Mouse (Mus musculus) kidney, embryonic 16.5 days (tissue): ENCODE data around the gene Hoxb13. TPM values are rescaled to one million over a fixed set of nuclear protein-coding genes. Genes with fewer than 3 reads are reported as not detected.

Experiments
- ATAC-seq: fragments of 200-750 bp; cut with Nextera tagmentation; 2 replicates; pipeline ENCODE4 v1.8.0; 2017; ENCODE audit warnings: moderate TSS enrichment; ENCODE audit not compliant: low FRiP score, low TSS enrichment
- H3K27ac ChIP-seq: fragments of 300-500 bp; sonication (generic); 2 replicates; pipeline ENCODE4 v1.5.1; 2014; ENCODE audit warnings: low read length
- H3K27me3 ChIP-seq: fragments of 300-500 bp; sonication (generic); 2 replicates; pipeline ENCODE4 v1.6.1; 2014; ENCODE audit warnings: low read length, control low read depth, mixed read lengths; ENCODE audit not compliant: insufficient read depth
- H3K36me3 ChIP-seq: fragments of 300-500 bp; sonication (generic); 2 replicates; pipeline ENCODE4 v1.6.1; 2014; ENCODE audit warnings: low read length, control low read depth, mixed read lengths; ENCODE audit not compliant: insufficient read depth
- H3K4me1 ChIP-seq: fragments of 300-500 bp; sonication (generic); 2 replicates; pipeline ENCODE4 v1.6.1; 2014; ENCODE audit warnings: low read length, control low read depth, mixed read lengths; ENCODE audit not compliant: insufficient read depth
- H3K4me2 ChIP-seq: fragments of 300-500 bp; sonication (generic); replicated peaks from 2 replicates; pipeline ENCODE4 v1.6.1; 2014; ENCODE audit warnings: low read depth, low read length
- H3K4me3 ChIP-seq: fragments of 300-500 bp; sonication (generic); 2 replicates; pipeline ENCODE4 v1.5.1; 2014; ENCODE audit warnings: mild to moderate bottlenecking, low read length
- H3K9ac ChIP-seq: fragments of 300-500 bp; sonication (generic); replicated peaks from 2 replicates; pipeline ENCODE4 v1.6.1; 2014; ENCODE audit warnings: low read length
- H3K9me3 ChIP-seq: fragments of 300-500 bp; sonication (generic); 2 replicates; pipeline ENCODE4 v1.6.1; 2016; ENCODE audit warnings: low read length, control low read depth
- WGBS: fragments of 180-500 bp; shearing (Covaris S2); extraction: QIAGEN DNeasy Blood & Tissue Kit; methylation state at CpG from one replicate; pipeline ENCODE4 v1.1.7; 2014; 5-methylcytosine and 5-hydroxymethylcytosine counted together
- polyA plus RNA-seq: library from polyadenylated mRNA; unstranded; fragments of >200 nt; fragmentation: Nextera tagmentation; extraction: Ambion mirVana; gene quantifications from 2 replicates; pipeline ENCODE4 v1.2.1, GENCODE M21; 2015

Hoxb13 gene
- polyA plus RNA-seq, 1 experiment from 2014 or later = not detected

DNA sequence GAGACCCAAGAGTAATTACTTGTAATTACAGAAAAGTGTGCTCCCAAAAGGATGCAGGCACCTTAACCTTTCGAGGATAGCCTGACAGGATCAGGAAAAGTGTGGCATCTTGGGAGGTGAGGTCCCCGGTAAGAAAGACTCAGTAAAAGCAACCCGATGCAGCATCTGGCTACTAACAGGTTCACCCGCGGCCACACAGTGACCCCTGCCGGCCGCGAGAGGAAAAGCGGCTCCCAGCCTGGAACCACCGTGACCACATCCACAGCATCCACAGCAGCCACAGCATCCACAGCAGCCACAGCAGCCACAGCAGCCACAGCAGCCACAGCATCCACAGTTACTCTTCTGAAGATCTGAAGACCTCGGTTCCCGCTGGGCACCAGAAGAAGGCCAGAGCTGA is 40.8 kb downstream of the Hoxb13 start:
- ATAC-seq = no peak
- 1% methylated on average over 12 of the region's 12 CpGs for WGBS
- Histone ChIP-seq H3K9ac (no peak overlapping the region), H3K27me3 (peaks cover 10% of the 10 kb centered on the region; the same call in 1 of the 2 replicates), H3K36me3 (no peaks in the 10 kb centered on the region), H3K4me3 (no peak overlapping the region), H3K9me3 (no peaks in the 10 kb centered on the region), H3K4me2 (no peak overlapping the region), H3K27ac (no peak overlapping the region), H3K4me1 (no peaks in the 10 kb centered on the region)

DNA sequence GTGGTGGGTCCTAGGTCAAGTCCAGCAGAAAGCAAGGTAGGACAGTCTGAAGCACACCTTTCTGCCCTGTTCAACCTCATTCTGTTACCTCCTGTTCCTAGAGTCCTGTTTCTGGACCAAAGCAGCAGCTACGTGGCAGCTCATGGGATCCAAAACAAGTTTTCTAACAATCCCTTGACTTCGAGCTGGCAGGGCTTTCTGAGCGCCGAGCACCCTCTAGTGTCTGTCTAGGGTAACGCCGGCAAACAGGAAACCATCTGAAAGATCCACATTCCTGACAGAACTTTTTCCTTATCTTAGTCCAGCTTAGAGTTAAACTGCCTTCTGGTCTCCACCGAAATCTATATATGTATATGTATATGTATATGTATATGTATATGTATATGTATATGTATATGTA is 46.1 kb downstream of the Hoxb13 start:
- H3K9me3 ChIP-seq = no peaks in the 10 kb centered on the region
- 0 out of 2 replicates have a peak, but pooled peaks cover 3% of the 10 kb centered on the region for H3K4me1 ChIP-seq
- H3K36me3 ChIP-seq = no peaks in the 10 kb centered on the region
- no peak for ATAC-seq
- H3K4me2 ChIP-seq = no peak overlapping the region
- H3K9ac ChIP-seq = no peak overlapping the region
- no peak overlapping the region for H3K4me3 ChIP-seq
- WGBS = 2% methylated on average over 7 of the region's 7 CpGs
- peaks cover 3% of the 10 kb centered on the region; the same call in 1 of the 2 replicates for H3K27me3 ChIP-seq
- no peak overlapping the region for H3K27ac ChIP-seq

Other genes with a start within 250 kb of the Hoxb13 start
- 57.2 and 62.5 TPM in 2 replicates for gene Igf2bp1, start 188.4 kb upstream of the Hoxb13 start, polyA plus RNA-seq
- gene Gip, start 169.8 kb upstream of the Hoxb13 start, polyA plus RNA-seq = not detected in 2 replicates
- 93.1 and 96.0 TPM in 2 replicates for gene Snf8, start 159.4 kb upstream of the Hoxb13 start, polyA plus RNA-seq
- gene Ube2z, start 128.9 kb upstream of the Hoxb13 start, polyA plus RNA-seq = 38.7 and 42.0 TPM in 2 replicates
- 745 and 801 TPM in 2 replicates for gene Atp5g1, start 118.6 kb upstream of the Hoxb13 start, polyA plus RNA-seq
- gene Calcoco2, start 82.4 kb upstream of the Hoxb13 start, polyA plus RNA-seq = not detected in 2 replicates
- gene Ttll6, start 60.5 kb upstream of the Hoxb13 start, polyA plus RNA-seq = not detected in 2 replicates
- gene Hoxb9, start 77.1 kb downstream of the Hoxb13 start, polyA plus RNA-seq = 21.5 and 24.5 TPM in 2 replicates
- 9.5 and 12.9 TPM in 2 replicates for gene Hoxb8, start 87.6 kb downstream of the Hoxb13 start, polyA plus RNA-seq
- 60.9 and 68.3 TPM in 2 replicates for gene Hoxb7, start 92.3 kb downstream of the Hoxb13 start, polyA plus RNA-seq
- gene Hoxb6, start 98.2 kb downstream of the Hoxb13 start, polyA plus RNA-seq = 50.3 and 55.7 TPM in 2 replicates
- gene Hoxb5, start 109.0 kb downstream of the Hoxb13 start, polyA plus RNA-seq = 19.2 and 24.3 TPM in 2 replicates
- gene Hoxb4, start 124.0 kb downstream of the Hoxb13 start, polyA plus RNA-seq = 4.1 and 6.2 TPM in 2 replicates
- 3.7 and 4.3 TPM in 2 replicates for gene Hoxb3, start 129.0 kb downstream of the Hoxb13 start, polyA plus RNA-seq
- gene Hoxb2, start 156.2 kb downstream of the Hoxb13 start, polyA plus RNA-seq = 34.4 and 36.1 TPM in 2 replicates
- gene Hoxb1, start 171.4 kb downstream of the Hoxb13 start, polyA plus RNA-seq = 0.08 and 0.12 TPM in 2 replicates